Comparison of ENCODE assay signal across 9 mouse cellular contexts in genomic region chr10:69719901-69720415, GRCm38 (mm10).
A peak's percentile ranks its signal among the peaks of the same experiment; 100 is the strongest.
DNase-seq lines count a peak whose midpoint lies in the region; ATAC-seq and TF ChIP-seq lines count a peak whose summit lies in the region.
"Had no signal": no experiment of that assay in that cellular context is flagged by ENCODE, and none has a peak within 500 bp of the region (broad histone marks: within the 10 kb centered on the region; RNA-seq: fewer than 3 reads in every experiment).

No protein-coding gene starts in this region.

- H3K79me2 ChIP-seq in heart, adult 2 months (replicated peaks; ENCODE audit: control insufficient read depth, insufficient read depth, low read length) = no peaks in the 10 kb centered on the region

- H3K4me3 ChIP-seq in heart, adult 2 months = no peak overlapping the region
- no peak overlapping the region for H3K4me3 ChIP-seq in hindbrain, embryonic 13.5 days
- H3K4me3 ChIP-seq in midbrain, embryonic 12.5 days = no peak overlapping the region
- H3K4me3 ChIP-seq: myocyte had no signal

- no peak for TF ChIP-seq CTCF in heart, adult 2 months (IDR thresholded peaks at IDR 0.05)

- H3K36me3 ChIP-seq in heart, adult 2 months (ENCODE audit: control insufficient read depth, insufficient read depth, low read length) = no peaks in the 10 kb centered on the region
- H3K36me3 ChIP-seq in hindbrain, embryonic 13.5 days = no peaks in the 10 kb centered on the region
- H3K36me3 ChIP-seq in midbrain, embryonic 12.5 days = no peaks in the 10 kb centered on the region

- H3K4me1 ChIP-seq in heart, adult 2 months (ENCODE audit: control insufficient read depth, insufficient read depth, low read length) = no peaks in the 10 kb centered on the region
- peaks cover 70% of the 10 kb centered on the region for H3K4me1 ChIP-seq in hindbrain, embryonic 13.5 days (replicated peaks)
- H3K4me1 ChIP-seq in midbrain, embryonic 12.5 days = peaks cover 24% of the 10 kb centered on the region

- ATAC-seq in hindbrain, embryonic 13.5 days (ENCODE audit: low FRiP score) = peak; percentile 66; the same call in 1 of the 2 replicates
- peak; percentile 42; the same call in 1 of the 2 replicates for ATAC-seq in midbrain, embryonic 12.5 days (ENCODE audit: low FRiP score, low read depth)

- no peak for TF ChIP-seq POLR2A in heart, adult 2 months (IDR thresholded peaks at IDR 0.05; ENCODE audit: insufficient read depth, low read depth, low read length)

- intact Hi-C loops in heart, adult 2 months (cut with DNase I) = no loop called here

- H3K4me2 ChIP-seq in hindbrain, embryonic 13.5 days = peak overlapping the region; percentile 39
- H3K4me2 ChIP-seq in midbrain, embryonic 12.5 days (replicated peaks) = peak overlapping the region; percentile 25

- 54% methylated on average over 12 of the region's 12 CpGs for WGBS in heart, adult 2 months
- 16% methylated on average over 12 of the region's 12 CpGs for WGBS in hindbrain, embryonic 13.5 days
- 34% methylated on average over 12 of the region's 12 CpGs for WGBS in midbrain, embryonic 12.5 days

- no peak overlapping the region for H3K27ac ChIP-seq in heart, adult 2 months
- peak overlapping the region; percentile 91 for H3K27ac ChIP-seq in hindbrain, embryonic 13.5 days
- peak overlapping the region; percentile 75 for H3K27ac ChIP-seq in midbrain, embryonic 12.5 days (replicated peaks)

- H3K27me3 ChIP-seq in heart, adult 2 months (ENCODE audit: control insufficient read depth, insufficient read depth, low read length) = no peaks in the 10 kb centered on the region
- no peaks in the 10 kb centered on the region for H3K27me3 ChIP-seq in hindbrain, embryonic 13.5 days
- no peaks in the 10 kb centered on the region for H3K27me3 ChIP-seq in midbrain, embryonic 12.5 days

- H3K9ac ChIP-seq in heart, adult 2 months (ENCODE audit: low read depth, low read length) = no peak overlapping the region
- peak overlapping the region; percentile 36; the same call in 1 of the 2 replicates for H3K9ac ChIP-seq in hindbrain, embryonic 13.5 days
- no peak overlapping the region for H3K9ac ChIP-seq in midbrain, embryonic 12.5 days (replicated peaks)

- no peak for TF ChIP-seq EP300 in heart, adult 2 months (IDR thresholded peaks at IDR 0.05; ENCODE audit: insufficient read depth, low read depth, low read length)

- H3K9me3 ChIP-seq in hindbrain, embryonic 13.5 days = no peaks in the 10 kb centered on the region
- H3K9me3 ChIP-seq in midbrain, embryonic 12.5 days = no peaks in the 10 kb centered on the region

- peak; percentile 41 for DNase-seq in heart, postnatal 4 days
- DNase-seq in heart, adult 2 months = no peak
- DNase-seq in cerebellum, postnatal 10 days = peak; percentile 90 to 91
- DNase-seq in gastrocnemius, adult 18-20 months (ENCODE audit: low spot score) = no peak
- DNase-seq in right cerebral cortex, postnatal 36 days (ENCODE audit: low spot score in 2 of 2) = no peak
- DNase-seq in lung, postnatal 14 days = no peak

Comparison
In these comparisons a context has a peak if more than half of its experiments do, and no peak if none do; other contexts are left out.
1. DNase-seq: peak in heart, postnatal 4 days (single experiment) and cerebellum, postnatal 10 days (2 of 2); none in heart, adult 2 months (0 of 2), gastrocnemius, adult 18-20 months (single experiment), right cerebral cortex, postnatal 36 days (0 of 2) and lung, postnatal 14 days (single experiment).